Mouse (Mus musculus) testis, postnatal 10 days (tissue): ENCODE results near the gene Gm6377.

Experiments used
- DNase-seq: peaks from one replicate; pipeline ENCODE4 v3.0.0; 2021; ENCODE audit warnings: low spot score

Gm6377 gene

GRCm38 (mm10) chrX:109196468-109196867 lies at the start of gene Gm6377:
Gene Gm6377 (plus strand): TSS chrX:109196756.
- DNase-seq: no peak

GRCm38 (mm10) chrX:109147108-109147507 lies 49.4 kb upstream of the Gm6377 start:
- no peak for DNase-seq

GRCm38 (mm10) chrX:109151228-109151627 lies 45.3 kb upstream of the Gm6377 start:
- DNase-seq: no peak

- no peak for DNase-seq
These were observed 36.2 kb upstream of the Gm6377 start for GRCm38 (mm10) chrX:109160326-109160725.

DNA sequence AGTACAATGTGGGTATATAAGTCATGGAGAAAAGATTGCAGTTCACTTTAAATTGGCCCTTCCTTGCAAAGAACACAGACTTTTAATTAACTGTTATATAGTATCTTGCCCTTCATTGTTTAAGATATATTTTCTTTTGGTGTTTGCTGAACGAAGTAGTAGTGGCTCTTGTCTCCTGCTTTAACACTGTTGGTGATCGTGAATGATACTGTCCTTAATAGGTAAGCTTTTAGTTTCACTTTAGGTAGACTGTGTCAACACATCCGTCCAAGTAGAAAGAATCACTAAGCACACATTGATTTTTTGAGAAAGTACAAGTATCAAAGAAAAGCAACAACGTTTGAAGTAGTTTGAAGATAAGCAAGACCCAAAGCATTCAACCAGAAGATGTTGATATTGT lies 35.7 kb upstream of the Gm6377 start:
- DNase-seq: no peak

DNA sequence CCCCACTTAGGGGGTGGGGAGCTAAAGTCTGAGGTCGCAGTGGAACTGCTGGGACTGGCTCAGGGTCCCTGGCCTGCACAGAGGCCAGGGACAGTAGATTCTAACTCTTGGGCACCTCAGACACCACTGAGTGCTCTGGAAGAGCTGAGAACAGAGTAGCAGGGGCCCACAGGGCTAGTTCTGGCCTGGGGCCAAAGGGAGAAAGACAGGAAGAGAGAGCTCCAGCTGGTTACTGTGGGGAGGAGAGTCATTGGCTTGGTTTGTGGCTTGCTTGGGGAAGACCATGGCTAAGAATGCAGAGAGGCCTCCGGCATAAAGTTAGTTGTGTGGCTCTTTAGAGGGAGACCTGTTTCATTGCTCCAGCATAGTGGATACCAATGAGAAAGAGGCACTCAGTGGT lies 21.5 kb upstream of the Gm6377 start:
- no peak for DNase-seq

GRCm38 (mm10) chrX:109175470-109175869 lies 21.1 kb upstream of the Gm6377 start:
- DNase-seq: no peak

DNA sequence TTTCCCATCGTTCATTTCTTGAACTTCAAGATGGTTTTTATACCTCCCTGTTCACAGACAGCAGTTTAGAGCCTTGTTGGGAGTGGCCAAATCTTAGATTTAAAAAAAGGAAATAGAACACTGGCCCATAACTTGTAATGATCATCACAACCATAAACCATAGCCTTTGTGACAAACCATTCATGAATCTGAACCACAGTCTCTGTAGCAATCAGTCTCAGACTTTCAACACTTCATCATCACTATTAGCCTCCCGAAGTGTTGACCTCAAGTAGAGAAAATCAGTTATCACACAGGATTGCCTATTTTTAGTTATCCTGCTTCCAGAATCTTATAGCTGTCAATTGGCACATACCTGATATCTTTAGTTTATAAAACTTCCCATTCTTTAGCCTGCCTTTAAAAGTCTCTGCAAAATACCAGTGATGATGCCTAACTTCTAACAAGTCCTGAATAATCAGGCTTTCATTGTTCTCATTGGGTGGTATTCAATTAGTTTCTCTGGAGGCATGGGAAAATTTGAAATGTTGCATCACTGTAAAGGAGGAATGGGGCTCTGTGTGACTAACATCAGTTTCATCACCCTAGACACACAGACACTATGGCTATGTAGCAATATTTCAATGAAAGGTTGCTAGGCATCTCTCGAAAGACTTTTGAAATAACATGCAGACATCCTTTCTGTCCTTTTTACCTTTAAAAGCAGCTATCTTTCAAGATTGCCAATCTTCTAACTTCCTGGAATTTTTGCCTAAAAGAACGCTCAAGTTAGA lies 11.7 kb upstream of the Gm6377 start:
- no peak for DNase-seq

DNA sequence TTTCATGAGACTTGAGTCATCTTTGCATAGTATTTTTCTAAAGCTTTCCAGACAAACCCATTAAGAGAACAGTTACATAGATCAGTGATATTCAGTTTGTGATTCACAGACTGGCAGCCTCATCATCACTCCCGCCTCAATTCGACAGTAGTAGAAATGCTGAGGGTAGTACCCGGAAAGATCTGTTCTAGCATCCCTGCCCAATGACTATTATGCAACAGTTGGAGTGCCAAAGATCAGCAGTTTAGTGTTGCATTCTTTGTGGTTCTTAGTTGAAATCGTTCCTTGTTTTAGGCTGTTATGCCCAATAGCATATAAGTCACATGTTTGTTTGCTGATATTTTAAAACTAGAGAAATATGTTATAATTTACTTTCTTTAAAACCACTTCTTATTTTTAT lies 6.9 kb upstream of the Gm6377 start:
- no peak for DNase-seq

GRCm38 (mm10) chrX:109190969-109191368 lies 5.6 kb upstream of the Gm6377 start:
- DNase-seq: no peak

GRCm38 (mm10) chrX:109191436-109191835 lies 5.1 kb upstream of the Gm6377 start:
- DNase-seq: no peak

DNA sequence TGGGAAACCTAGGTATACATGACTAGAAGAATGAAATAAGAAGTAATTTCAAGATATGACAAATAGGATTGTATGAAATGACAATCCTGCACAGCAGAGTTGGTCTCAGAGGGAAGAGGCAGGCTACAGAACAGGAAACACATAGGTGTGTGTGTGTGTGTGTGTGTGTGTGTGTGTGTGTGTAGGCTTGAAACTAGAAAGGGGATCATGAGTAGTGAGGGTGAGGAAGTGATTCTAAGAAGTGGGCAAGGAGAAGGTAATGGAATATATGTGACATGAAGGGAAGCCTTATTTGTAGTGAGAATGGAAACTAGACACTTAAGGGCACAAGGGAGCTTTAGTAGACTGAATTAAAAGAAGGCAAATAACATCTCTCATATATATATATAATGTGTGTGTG lies 11.3 kb downstream of the Gm6377 start:
- no peak for DNase-seq

GRCm38 (mm10) chrX:109228720-109229119 lies 32.2 kb downstream of the Gm6377 start:
- DNase-seq: no peak

- no peak for DNase-seq
These were observed 39.0 kb downstream of the Gm6377 start for GRCm38 (mm10) chrX:109235383-109236036.

GRCm38 (mm10) chrX:109238163-109238562 lies 41.6 kb downstream of the Gm6377 start:
- DNase-seq: no peak
